Mouse (Mus musculus): ENCODE data around the gene Alox12.

Gene Alox12

DNA sequence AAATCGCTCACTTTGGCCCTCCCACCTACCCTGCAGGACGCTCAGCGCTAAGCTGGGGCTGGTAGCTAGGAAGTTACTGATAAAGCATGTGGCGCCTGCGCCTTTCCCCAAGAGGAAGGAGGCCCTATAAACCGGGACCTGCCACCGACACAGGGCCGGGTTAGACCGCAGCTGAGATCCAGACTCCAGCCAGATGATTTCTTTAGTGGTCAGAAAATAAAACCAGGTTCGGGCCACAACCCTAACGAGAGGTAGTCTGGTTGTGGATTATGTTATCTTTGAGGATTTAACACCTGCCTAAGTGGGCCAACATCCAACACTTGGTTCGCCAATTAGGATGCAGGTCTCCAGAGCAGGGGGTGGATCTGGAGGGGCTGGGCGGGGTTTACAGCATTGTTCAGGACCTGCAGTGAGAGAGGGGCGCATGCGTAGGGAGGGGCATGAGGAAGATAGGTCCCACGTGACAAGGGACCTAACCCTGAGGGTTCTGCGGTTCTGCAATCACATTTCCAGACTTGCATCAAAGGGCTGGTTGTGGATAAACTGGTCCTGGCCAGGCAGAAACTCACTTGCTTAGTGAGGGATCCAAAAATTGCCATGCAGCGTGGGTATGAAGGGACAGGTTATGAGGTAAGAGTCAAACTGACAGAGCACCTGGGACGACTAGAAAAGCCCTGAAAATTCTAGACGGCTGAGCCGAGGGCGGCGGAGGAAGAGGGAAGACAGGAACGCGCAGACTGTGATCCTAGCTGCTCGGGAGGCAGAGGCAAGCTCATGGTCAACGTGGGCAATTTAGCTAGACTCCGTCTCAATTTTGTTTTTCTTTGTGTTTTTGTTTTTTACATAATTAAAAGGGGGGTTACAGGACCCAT, 34.2 kb downstream of the Alox12 start, which contains the start of gene Slc16a13:
Gene Slc16a13 (minus strand): TSS at position 334 of the 872 bp plus-strand sequence.
- DNase-seq (ENCODE audit: low read depth): peak; percentile 99

DNA sequence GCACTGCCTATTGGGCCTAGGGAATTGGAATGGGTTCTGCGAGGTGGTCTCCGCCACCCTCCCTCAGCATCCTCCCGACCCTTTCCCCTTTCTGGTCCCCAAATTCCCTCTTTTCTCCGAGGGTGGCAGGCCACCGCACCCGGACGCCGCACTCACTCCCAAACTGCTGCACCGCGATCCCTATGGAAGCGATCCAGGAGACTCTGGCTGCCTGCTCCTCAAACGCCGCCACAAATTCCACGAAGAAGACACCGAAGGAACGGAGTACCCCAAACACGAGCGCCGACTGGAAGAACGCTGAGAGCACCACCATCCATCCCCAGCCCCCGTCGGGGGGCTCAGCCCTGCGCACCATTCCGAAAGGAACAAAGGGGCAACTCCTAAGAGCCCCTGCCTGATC, 34.8 kb downstream of the Alox12 start:
- no peak for DNase-seq (ENCODE audit: low read depth)

DNA sequence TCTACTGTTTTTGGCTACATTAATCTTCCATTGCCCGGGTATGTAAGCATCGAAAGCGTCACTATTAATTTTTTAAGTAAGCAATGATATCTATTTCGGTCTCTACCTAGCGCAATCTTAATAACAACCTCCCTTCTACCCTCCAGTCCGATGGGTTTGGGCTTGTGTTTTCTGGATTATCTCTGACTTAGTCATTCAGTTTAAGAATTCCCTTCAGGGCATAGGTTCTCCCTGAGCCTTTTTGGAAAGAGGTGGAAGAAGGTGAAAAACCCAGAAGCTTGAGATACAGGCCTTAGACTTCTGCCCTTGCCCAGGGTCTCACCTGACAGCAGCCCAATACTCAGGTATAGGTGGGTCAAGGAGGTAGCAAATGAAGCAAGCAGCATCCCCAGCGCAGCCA, 35.3 kb downstream of the Alox12 start:
- no peak for DNase-seq (ENCODE audit: low read depth)

DNA sequence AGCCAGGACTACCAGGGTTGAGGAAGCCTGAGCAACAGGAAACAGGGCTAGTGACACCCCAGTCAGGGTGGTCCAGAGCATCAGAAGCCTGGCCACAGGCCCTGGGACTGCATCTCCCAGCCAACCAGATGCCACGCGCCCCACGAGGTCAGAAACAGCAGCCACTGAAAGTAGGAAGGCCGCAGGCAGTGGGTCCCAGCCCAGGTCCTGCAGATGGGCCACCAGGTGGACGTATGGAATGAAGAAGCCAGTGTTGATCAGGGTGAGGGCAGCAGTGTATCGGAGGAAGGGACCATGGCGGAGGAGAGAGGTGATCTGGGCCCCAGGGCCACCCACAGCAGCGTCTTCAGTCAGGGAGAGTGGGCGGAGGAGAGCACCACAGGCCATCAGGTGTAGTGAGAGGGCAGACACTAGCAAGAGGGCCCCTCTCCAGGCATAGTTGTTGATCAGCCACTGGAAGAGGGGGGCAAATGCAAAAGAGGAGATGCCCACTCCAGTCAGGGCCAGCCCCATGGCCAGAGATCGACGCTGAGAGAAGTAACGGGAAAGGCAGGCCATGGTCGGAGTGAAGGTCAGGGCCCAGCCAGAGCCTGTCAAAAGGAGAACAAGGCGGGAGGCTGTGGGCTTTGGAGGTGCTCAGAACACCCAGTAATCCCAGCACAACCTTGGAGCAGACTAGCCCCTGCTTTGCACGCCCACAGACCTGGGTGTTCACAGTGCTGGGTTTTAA, 36.2 kb downstream of the Alox12 start:
- DNase-seq (ENCODE audit: low read depth): no peak

DNA sequence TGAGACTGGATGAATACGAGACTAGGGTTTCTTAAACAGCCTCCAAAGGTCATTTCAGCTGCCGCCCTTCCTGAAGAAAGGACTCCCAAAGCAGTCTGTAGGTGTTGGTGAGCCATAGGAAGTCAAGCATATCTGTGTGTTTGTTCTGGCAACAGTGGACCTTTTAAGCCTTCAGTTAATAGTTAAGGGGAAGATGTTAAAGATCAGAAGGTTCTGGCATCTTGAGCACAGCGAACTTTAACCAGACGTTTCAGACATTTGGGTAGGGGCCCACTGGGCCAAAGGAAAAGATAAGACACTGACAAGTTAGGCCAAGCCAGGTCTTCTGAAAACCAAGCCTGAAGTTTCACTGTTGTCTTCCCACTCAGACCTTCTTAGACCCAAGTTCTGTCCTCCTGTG, 37.1 kb downstream of the Alox12 start:
- DNase-seq (ENCODE audit: low read depth): no peak

DNA sequence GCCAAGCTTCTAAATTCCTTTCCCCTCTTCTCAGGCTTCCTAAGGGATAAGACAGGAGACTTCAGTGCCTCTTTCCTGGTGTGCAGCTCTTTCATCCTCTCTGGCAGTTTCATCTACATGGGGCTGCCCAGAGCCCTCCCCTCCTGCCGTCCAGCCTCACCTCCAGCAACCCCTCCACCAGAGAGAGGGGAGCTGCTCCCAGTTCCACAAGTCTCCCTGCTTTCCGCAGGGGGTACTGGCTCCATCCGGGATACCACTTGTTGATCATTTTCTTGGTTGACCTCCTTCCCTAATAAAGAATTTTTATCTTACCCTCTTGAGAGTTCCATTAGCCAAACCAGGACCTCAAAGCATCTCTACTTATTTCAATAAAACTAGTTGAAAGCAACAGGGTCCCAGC, 39.0 kb downstream of the Alox12 start:
- DNase-seq (ENCODE audit: low read depth): no peak

DNA sequence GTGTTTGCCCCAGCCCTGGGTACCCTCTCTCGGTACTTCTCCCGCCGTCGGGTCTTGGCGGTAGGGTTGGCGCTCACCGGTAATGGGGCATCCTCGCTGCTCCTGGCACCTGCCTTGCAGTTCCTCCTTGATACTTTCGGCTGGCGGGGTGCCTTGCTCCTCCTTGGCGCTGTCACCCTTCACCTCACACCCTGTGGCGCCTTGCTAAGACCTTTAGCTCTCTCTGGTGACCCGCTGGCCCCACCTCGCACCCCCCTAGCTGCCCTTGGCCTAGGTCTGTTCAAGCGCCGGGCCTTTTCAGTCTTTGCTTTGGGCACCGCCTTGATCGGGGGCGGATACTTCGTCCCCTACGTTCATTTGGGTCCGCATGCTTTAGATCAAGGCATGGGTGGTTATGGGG, 39.9 kb downstream of the Alox12 start:
- no peak for DNase-seq (ENCODE audit: low read depth)

DNA sequence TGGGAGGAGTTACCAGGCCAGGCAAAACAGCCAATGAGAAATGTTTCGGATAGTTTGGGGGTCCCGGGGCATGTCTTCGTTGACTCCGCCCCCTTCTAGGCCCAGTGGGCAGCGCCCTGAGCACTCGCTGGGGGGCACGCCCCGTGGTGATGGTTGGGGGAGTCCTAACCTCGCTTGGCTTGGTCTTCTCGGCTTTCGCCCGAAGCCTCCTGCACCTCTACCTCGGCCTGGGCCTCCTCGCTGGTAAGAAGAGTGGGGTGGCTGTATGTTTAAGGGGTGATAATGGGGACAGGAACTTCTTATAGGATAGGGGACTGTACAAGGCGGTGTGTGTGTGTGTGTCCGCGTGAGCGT, 40.3 kb downstream of the Alox12 start:
- DNase-seq (ENCODE audit: low read depth): no peak

DNA sequence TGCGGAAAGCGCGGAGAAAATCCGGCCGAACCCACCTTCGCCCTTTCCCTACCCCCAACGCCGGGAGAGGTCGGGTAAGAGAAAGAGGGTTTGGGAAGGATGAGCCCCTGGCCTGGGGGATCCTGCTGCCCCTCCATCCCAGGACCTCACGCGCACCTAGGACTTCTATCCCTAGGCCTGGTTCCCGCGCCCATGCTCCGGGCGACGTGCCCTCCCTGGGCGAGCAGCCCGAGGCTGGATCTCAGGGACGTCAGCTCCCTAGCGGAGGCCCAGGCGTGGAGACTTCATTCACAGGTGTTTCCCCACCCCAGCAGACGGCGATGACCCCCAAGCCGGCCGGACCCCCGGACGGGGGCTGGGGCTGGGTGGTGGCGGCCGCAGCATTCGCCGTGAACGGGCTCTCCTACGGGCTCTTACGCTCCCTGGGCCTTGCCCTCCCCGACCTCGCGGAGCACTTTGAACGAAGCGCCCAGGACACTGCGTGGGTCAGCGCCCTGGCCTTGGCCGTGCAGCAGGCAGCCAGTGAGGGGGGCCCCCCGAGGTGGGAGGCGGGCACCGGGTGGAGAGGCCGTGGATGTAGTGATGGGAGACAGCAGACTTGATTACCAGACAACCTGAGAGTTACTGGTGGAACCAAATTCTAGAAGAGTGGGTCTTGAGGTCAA, 40.8 kb downstream of the Alox12 start:
- no peak for DNase-seq (ENCODE audit: low read depth)

DNA sequence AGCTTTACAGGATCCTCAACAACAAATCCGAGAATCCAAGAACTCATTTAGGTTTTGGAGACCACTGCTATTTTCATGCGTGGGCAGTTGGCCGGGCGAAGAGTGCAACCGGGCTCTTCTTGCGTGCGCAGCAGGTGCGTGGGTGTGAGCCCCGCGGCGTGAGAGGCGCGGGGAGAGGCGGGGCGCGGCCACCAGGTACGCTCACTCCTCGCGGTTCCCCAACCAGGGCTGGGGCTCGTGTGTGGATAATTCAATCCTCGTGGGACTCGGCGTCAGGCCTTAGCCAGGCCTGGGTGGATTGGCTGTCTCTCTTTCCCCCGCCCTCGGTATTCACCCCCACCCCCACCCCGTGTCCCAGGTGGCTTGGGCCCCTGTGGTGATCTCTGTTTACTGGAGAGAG, 41.4 kb downstream of the Alox12 start:
- DNase-seq (ENCODE audit: low read depth): no peak

DNA sequence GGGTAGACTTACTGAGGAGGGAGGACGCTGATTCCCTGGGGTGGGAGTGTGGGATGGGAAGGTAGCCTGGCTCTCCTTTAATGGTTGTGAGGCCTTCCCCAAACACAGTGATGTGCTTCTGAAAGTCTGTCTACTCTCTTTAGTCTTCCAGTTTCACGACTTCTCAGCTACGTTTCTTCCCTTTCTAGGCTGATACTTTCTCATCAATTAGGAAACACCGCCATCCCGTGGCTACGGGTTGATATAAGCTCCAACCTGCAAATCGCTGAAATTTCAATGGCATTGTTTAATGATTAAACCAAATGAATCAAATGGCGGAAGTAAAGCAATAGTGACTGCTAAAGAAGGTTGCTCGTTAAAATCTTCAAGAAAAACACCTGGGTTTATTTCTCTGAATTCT, 42.3 kb downstream of the Alox12 start:
- DNase-seq (ENCODE audit: low read depth): peak; percentile 84

DNA sequence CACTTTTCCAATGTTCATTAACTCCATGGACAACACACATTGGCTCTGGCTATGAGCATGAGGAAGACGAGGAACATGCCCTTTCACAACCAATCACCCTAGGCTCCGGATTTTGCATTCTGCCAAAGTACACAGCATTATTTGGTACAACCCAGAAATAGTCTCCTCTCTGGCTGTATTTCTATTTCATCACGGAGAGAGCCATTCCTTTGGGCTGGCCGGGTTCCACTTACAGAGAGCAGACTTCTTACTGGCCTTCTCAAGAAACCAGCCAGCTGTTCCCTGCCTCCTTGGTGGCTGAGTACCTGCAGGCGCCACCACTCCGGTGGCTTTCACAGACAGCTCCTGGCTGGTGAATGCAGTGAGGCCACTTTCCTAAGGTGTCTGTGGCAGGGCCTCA, 42.7 kb downstream of the Alox12 start, which contains the start of gene Slc16a11:
Gene Slc16a11 (plus strand): TSS at position 330 of the 400 bp plus-strand sequence.
- DNase-seq (ENCODE audit: low read depth): no peak

DNA sequence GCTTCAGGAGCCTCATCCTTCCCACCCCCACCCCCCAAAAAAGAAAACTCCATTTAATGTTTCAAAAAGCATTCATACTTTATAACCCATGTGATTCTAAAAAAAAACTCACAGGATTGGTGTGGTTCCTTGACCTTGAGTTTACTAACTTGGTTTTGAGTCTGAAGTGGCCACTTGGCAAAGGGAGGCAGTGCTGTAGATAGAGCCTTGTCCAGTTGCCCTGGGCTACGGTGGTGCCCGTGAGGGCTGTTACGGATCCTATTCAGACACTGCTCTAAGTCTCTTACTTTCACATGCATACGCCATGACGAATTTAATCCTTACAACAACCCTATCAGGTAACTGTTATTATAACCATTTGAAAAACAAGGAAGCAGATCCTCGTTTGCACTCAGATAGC, 43.2 kb downstream of the Alox12 start:
- no peak for DNase-seq (ENCODE audit: low read depth)

DNA sequence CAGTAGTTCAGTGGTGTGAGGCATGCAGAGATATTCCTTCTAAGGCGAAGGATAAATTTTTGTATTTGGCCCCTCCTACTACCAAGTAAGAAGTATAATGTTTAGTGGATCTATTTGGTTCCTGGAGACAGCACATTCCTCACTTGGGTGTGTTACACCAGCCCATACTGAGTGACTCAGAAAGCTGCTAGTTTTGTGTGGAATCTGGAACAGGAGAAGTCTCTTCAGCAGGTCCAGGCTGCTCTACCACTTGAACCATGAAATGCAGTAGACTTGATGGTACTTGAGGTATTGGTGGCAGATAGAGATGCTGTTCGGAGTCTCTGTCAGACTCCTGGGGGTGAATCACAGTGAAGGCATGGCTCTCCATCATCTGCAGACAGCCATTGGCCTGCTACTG, 44.5 kb downstream of the Alox12 start:
- DNase-seq (ENCODE audit: low read depth): no peak

DNA sequence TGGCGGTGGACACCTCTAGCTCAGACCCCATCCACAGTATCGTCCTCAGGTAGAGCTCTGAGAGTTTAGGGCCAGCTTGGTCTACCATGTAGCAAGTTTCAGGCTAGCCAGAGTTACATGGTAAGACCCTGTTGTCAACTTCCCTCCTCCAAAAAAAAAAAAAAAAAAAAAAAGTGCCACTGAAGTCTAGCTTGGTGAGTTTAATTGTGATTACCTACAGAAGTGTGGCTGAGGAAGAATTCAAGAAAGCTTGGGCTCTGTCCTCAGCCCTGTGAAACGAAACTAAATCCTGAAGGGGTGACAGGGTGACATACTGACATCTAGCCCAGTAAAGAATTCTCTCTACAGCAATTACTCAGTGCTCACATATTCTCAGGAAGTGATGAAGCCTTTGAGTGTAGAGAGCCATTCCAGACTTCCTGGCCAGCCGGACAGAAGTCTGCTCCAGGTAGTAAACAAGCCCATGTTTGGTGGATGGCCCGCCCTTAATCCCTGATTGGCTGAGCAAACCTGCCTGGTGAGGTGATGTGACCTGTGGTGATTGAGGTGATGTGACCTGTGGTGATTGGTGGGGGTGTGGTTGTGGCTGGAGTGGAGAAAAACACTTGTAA, 46.3 kb downstream of the Alox12 start:
- DNase-seq (ENCODE audit: low read depth): peak; percentile 54

DNA sequence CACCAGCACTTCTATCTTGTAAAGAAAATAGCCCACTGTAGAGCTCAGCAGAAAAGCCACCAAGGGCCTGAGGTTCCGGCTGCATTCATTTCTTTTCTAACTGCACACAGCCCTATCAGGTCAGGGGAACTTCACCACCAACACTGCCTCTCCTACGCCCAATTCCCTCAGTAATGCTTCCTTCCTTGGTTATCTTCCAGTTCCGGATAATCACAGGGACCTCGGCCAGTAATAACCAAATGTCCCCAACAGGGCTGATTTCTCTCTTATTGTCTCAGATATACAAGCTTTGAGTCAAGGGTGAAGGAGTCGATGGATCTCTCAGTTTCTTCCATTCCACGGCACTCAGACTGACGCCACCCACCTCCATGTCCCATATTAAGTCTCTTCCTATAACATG, 47.9 kb downstream of the Alox12 start:
- DNase-seq (ENCODE audit: low read depth): no peak

DNA sequence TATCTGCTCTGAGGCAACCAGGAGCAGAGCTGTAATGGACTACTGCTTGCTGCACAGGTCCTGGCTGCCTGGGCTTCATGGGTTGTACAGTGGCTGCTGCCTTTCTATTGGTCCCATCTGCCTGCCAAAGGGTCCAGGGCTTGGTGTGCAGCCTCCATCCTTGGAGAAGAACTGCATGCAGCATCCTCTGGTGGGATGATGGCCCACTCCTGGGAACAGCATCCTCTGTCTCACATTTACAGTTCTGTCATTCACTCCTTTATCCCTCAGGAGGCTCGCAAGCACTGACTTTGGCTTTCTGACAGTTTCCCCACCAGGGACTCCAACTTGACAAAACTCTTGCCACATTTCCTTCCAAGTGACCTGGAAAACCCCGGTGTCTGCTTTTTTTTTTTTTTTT, 48.4 kb downstream of the Alox12 start:
- DNase-seq (ENCODE audit: low read depth): no peak

DNA sequence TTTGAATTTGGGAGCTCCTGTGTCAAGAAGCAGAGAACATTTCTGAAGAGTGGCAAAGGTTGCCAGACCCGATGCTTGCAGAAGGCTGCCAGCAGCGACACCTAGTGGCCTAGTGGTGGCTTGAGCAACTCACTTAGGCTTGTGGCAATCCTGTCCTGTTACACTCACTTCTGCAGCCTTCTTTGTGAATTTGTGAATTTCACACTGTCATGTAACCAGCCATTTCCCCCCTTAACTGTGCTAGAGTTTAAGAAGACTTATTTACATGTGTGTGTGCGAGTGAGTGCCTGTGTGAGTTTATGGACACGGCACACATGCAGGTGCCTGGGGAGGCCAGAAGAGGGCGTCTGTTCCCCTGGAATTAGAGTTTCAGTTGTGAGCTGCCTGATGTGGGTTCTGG, 53.5 kb downstream of the Alox12 start:
- DNase-seq (ENCODE audit: low read depth): peak; percentile 91

DNA sequence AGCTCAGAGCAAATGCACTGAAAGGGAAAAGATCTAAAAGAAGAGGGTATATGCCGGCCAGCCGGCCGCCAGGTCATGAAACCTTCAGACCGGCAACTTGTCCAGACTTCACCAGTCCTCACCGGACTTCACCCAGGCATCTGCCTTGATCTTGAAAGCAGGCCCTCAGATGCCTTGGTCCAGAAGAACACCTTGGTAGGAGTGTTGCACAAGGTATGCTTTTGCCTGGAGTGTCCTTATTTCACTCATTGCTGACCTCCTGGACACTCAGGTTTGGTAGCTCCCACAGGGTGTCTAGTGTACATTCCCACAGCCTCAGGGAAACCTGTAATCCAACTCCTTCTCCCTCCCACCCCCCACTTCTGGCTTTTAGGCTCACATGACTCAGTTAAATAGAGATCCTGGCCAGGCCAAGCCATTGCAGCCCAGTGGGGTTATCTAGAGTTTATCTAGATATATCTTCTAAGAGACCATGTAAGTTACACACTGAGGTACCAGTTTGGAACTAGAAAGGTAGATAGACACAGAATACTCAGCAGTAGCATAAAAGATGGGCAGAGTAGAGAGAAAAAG, 55.0 kb downstream of the Alox12 start:
- no peak for DNase-seq (ENCODE audit: low read depth)

DNA sequence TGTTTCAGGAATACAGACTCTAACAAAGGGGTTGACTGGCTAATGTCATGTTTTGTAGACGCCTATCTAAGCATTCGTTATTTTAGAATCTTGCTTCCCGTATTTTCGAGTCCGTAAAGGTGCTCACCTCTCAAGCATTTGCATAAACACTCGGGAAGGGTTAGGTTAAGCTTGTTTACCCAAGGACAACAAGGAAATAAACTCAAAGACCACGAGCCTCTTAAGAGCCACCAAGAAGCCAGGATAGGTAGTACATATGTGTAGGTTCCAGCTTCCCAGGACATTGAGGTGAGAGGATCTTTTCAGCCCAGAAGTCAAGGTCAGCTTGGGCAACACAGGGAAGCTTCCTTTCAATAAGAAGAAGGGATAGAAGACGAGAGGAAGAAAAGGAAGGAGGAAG, 56.0 kb downstream of the Alox12 start:
- no peak for DNase-seq (ENCODE audit: low read depth)

DNA sequence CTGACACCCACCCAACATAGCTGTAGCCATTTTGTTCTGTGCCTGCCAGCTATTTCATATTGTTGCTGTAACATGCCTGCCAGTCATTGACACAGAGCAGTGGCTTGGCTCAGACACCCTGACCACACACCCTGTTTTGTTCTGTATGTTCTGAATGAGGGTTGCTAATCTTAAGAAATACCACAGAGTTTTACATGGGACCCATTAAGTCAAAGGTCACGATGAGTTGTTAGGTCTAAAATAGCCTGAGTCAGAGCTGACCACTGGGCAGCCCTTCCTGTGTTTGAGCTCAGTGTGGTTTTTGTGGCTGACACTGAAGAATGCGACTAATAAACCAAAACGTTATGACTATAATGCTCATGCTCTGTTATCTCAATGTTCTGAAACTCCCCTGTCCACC, 56.8 kb downstream of the Alox12 start:
- peak; percentile 99 for DNase-seq (ENCODE audit: low read depth)
